Mouse (Mus musculus): Measurements from ENCODE around the gene Hace1.

Hace1 gene

DNA sequence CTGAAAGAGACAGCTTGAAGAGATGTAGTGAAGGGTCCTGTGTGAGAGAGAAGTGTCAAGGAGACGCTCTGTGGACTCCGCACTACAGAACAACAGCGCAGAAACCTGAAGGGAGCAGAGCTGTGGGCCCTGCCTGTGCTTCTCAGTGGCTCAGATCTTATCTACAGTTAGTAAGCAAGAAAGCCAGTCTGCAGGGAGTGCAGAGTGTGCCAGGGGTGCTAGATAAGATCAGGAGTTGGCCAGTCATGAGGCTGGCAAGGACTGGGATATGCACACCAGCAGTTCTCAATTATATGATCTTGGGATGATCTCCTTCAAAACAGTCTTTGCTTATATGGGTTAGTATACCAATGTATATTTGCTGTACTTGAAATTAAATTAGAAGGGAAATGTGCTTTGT, 121.3 kb downstream of the Hace1 start:
- no peak for DNase-seq (ENCODE audit: low spot score in 2 of 2)

DNA sequence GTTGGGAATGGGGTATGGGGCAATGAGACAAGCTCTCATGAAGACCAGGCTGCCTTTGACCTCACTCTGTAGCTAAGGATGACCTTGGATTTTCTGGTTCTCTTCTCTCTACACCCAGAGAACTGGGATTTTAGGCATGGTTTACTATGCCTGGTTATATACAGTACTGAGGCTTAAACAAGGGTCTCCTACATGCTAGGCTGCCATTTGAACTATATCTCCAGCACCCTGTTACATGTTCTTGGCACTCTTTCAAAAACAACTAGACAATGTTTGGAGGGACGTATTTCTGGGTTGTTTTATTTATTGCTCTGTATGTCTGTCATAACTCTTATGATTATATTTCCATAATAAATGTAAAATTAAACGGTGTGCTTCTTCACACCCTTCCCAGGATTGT, 129.2 kb downstream of the Hace1 start:
- no peak for DNase-seq (ENCODE audit: low spot score in 2 of 2)

DNA sequence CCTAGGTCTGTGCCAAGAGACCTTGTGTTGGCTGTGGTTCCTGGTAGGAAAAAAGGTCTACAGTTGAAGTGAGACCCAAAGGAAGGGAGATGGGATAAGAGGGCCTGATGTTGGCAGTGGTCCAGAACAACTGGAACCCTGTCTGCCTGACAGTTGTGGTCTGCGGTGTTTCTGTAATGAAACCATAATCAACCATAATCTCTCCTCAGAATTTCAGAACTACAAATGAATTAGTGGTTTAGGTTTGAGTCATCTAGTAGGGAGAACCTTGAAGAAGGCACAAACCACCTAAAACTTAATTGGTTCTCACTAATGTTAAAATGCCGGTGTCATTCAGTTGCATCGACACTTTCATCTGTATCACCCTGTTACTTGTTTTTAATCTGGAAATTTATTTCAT, 133.2 kb downstream of the Hace1 start:
- DNase-seq (ENCODE audit: low spot score in 2 of 2) = no peak

DNA sequence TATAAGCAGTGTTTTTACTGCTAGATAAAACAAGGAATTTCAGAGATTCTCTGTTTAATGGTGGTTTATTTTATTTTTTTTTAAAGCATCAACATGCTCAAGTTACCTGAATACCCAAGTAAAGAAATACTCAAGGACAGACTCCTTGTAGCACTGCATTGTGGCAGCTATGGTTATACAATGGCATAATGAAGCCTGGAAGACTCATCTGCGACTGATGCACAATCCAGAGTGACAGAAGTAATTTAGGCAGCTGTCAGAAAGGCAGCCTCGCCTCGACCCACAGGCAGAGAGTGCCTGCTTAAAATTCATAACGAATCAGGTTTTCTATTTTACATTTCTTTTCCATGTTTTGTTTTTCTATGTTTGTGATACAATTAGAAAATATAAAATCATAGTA, 133.7 kb downstream of the Hace1 start:
- DNase-seq (ENCODE audit: low spot score in 2 of 2) = no peak

Data from spleen, postnatal 10 days (tissue).